Mouse (Mus musculus) layer of hippocampus, adult 2 months (tissue): ENCODE data around the gene Sigmar1. TPM values are rescaled to one million over a fixed set of nuclear protein-coding genes. Genes with fewer than 3 reads are reported as not detected.
"Not testable (repeated sequence)": the region's sequence is repeated elsewhere in the genome, so short reads cannot be mapped to it uniquely, and the experiment has no call there.

ENCODE experiments used
- DNase-seq, 2 experiments: peaks; one replicate each; pipeline ENCODE4 v3.0.0; 2022; ENCODE audit warnings: low spot score in 2 of 2
- H3K27ac ChIP-seq: fragments of 200-600 bp; 2 replicates; pipeline ENCODE4 v1.8.1; 2022
- H3K4me3 ChIP-seq: fragments of 200-600 bp; 2 replicates; pipeline ENCODE4 v1.8.1; 2022; ENCODE audit warnings: mild to moderate bottlenecking
- CTCF ChIP-seq: fragments of 200-600 bp; conservative IDR thresholded peaks from 2 replicates; pipeline ENCODE4 v1.8.1; 2022; ENCODE audit warnings: antibody characterized with exemption, mild to moderate bottlenecking, moderate library complexity
- long read RNA-seq, 2 experiments: library from polyadenylated mRNA; stranded (forward); transcript quantifications; one replicate each; pipeline ENCODE4 v2.0.0; 2021; ENCODE audit warnings: borderline mapping rate in 2 of 2
- total RNA-seq, 2 experiments: library from RNA; stranded (reverse); gene quantifications; 2 replicates each; pipeline ENCODE4 v1.2.3; 2021

Sigmar1 gene
- 10 to 100 TPM; 40.4 to 42.9 TPM for total RNA-seq
- long read RNA-seq, experiment 1, transcript Sigmar1-201 (4 exons, 1,640 nt), result major isoform, 18 of 28 reads
- long read RNA-seq, experiment 1, partial matches to known transcripts, result 2 of 28 reads
- long read RNA-seq, experiment 1, other reads (novel, unspliced or antisense), result 5 of 28 reads
- long read RNA-seq, experiment 2, transcript Sigmar1-205 (2 exons, 613 nt), result minor isoform, 6 of 48 reads
- long read RNA-seq, experiment 2, transcript Sigmar1-201 (4 exons, 1,640 nt), result major isoform, 30 of 48 reads
- long read RNA-seq, experiment 2, partial matches to known transcripts, result 3 of 48 reads
- long read RNA-seq, experiment 2, other reads (novel, unspliced or antisense), result 7 of 48 reads

GRCm38 (mm10) chr4:41755338-41756305 lies at the start of gene Sigmar1:
Gene Sigmar1 (minus strand): TSS chr4:41756157.
- TF ChIP-seq CTCF, result peak; percentile 92
- Histone ChIP-seq H3K4me3 (peak within 1 kb of the TSS; percentile 88), H3K27ac (peak within 1 kb of the TSS; percentile 95)
- DNase-seq, result peak; percentile 76 to 77

GRCm38 (mm10) chr4:41783197-41783596 lies 27.2 kb upstream of the Sigmar1 start:
- H3K27ac ChIP-seq, DNase-seq, H3K4me3 ChIP-seq: not testable (repeated sequence)

- not testable (repeated sequence) for H3K27ac ChIP-seq, H3K4me3 ChIP-seq, DNase-seq
These were observed 26.8 kb upstream of the Sigmar1 start for GRCm38 (mm10) chr4:41782711-41783110.

DNA sequence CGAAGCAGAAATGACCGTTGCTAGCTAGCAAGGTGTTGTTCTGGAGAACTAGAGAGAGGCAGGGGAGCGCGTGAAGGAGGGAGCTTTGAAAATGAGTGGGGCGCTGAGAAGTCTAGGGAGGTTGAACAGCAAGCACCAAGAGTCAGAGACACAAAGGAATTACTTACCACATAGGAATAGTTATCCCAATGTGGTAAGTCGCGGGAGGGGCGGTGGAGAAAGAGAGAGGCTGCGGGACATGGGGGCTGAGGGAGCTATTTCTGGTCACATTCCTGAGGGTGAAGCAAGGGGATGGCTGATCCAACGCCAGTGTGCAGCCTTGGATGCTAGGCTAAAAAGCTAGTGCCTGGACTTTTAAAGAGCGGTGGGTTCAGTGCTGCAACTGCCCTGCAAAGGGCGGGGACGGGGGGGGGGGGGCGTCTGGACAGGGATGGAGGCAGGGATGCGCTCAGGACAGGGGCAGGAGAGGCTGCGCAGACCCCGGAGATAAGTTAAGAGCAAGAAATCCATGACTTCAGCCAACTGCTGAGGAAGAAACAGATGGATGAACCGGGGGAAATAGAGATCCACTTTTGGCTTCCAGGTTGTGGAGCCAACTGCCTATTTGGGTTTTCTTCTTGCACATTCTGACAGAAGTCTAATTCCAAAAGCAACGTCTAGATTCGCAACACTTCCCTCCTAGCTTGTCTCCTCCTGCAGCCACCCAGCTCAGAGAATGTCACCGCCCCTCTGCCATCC lies 26.0 kb upstream of the Sigmar1 start:
- not testable (repeated sequence) for DNase-seq, H3K4me3 ChIP-seq, H3K27ac ChIP-seq

GRCm38 (mm10) chr4:41781271-41781670 lies 25.3 kb upstream of the Sigmar1 start:
- not testable (repeated sequence) for H3K27ac ChIP-seq

GRCm38 (mm10) chr4:41775840-41776239 lies 19.9 kb upstream of the Sigmar1 start:
- H3K27ac ChIP-seq, H3K4me3 ChIP-seq, DNase-seq: not testable (repeated sequence)

More at GRCm38 (mm10) chr4:41781271-41781670, 25.3 kb upstream of the Sigmar1 start:
- DNase-seq, H3K4me3 ChIP-seq: not testable (repeated sequence)

DNA sequence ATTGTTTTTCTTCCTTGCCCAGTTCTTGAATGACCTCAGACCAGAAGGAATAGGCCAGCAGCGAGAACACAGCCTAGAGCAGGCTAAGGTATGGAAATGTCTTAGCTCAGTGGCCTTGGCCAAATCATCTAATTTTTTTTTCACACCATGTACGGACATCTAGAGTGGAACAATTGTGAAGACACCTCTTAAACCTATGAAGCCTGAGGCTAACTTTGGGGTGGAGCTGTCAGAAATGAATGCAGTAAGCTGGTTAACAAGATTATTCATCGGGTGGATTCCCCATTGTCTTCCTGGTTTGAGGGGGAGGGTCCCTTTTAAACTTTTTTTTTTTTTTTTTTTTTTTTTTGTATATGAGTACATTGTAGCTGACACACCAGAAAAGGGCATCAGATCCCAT lies 18.5 kb upstream of the Sigmar1 start:
- H3K27ac ChIP-seq, result peak overlapping the region; percentile 73
- peak overlapping the region; percentile 60; the same call in 1 of the 2 replicates for H3K4me3 ChIP-seq
- DNase-seq, result not testable (repeated sequence)

DNA sequence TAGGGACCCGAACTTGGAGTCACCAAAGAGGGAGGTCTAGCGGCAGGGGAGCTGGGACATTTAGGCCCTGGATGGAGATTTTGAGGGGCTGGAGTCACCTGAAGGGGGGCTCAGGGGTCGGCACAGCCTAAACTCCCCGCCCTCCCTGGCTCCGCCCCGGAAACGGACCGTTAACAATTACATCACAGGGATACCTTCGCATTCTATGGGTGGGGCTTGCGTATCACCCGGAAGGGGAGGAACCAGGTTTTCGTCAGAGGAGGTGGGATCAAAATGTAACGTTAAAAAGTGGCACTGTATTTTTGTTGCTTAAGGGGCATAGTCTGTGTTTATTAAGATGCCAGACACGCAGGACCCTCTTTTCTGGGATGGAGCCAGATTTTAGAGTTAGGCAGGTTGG lies 18.0 kb upstream of the Sigmar1 start, which contains the start of gene Ccl27a:
TSS of gene Ccl27a (minus strand) at position 246 of the 400 bp plus-strand sequence.
- Histone ChIP-seq H3K27ac (peak within 1 kb of the TSS; percentile 79), H3K4me3 (peak within 1 kb of the TSS; percentile 60)
- peak; percentile 82 to 90 for DNase-seq

- peak overlapping the region; percentile 79 for H3K27ac ChIP-seq
- DNase-seq, result not testable (repeated sequence)
- H3K4me3 ChIP-seq, result peak overlapping the region; percentile 60
These were observed 17.5 kb upstream of the Sigmar1 start for GRCm38 (mm10) chr4:41773502-41773901.

GRCm38 (mm10) chr4:41772946-41773345 lies 17.0 kb upstream of the Sigmar1 start:
- peak overlapping the region; percentile 47; the same call in 1 of the 2 replicates for H3K4me3 ChIP-seq
- DNase-seq, H3K27ac ChIP-seq: not testable (repeated sequence)

GRCm38 (mm10) chr4:41767301-41767700 lies 11.3 kb upstream of the Sigmar1 start:
- not testable (repeated sequence) for H3K4me3 ChIP-seq, DNase-seq, H3K27ac ChIP-seq

DNA sequence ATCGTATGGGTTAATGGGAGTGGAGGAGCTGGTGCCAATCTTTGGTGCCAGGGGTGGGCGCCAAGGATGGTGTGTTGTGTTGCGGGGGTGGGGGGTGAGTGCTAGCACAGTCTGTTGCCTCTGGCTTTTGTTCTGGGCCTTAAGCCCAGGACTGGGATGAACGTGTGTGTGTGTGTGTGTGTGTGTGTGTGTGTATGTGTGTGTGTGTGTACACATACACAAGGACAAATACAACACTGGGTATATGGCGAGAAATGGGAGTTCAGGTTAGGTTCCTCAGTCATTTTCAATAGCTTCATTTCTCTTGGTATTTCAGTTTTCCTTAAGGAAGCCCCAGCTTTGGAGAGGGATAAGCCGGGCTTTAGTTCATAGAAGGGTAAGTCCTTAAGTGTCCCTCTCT lies 7.2 kb upstream of the Sigmar1 start:
- DNase-seq, H3K4me3 ChIP-seq: not testable (repeated sequence)
- H3K27ac ChIP-seq, result peak overlapping the region; percentile 88

GRCm38 (mm10) chr4:41762688-41763114 lies 6.7 kb upstream of the Sigmar1 start:
- peak overlapping the region; percentile 88 for H3K27ac ChIP-seq
- not testable (repeated sequence) for H3K4me3 ChIP-seq, DNase-seq
